Mouse (Mus musculus): ENCODE measurements around the gene Dhx29. TPM values are rescaled to one million over a fixed set of nuclear protein-coding genes. Genes with fewer than 3 reads are reported as not detected.

The Dhx29 gene
- 10 to 100 TPM; 31.7 to 33.1 TPM for total RNA-seq (2021)

DNA sequence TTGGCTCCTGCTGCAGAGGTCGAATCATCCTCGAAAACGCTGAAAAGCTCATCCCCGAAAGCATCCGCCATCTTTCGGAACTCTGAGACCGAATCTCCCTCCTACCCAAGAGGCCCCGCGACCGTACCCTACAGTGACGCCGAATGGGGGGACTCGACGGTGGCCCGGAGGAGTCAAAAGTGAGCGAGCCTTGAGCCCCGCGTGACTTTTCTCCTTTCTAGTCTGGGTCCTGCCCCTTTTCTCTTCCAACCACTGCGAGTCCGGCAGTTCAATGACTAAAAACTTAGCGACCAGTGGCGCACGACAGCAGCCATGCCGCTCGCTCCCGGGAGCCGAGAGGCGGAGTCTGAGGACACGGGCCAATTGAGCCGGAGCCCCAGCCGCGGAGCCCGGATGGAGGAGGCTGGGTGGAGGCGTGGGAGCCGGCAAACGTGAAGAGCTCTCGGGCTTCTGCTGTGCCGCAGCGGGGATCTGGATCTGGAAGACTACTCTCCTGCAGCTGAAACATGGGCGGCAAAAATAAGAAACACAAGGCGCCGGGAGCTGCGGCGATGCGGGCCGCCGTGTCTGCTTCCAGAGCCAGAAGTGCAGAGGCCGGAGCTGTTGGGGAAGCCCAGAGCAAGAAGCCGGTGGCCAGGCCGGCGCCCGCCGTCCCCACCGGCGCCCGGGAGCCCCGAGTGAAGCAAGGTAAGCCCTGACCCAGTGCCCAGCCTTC lies at the start of gene Dhx29, which contains the start of gene Mtrex:
TSS of gene Dhx29 (plus strand) at position 168 of the 715 bp plus-strand sequence.
TSS of gene Mtrex (minus strand) at position 112 of the 715 bp plus-strand sequence.
- intact Hi-C loops (cut with DNase I): no loop called here
- DNase-seq: peak; percentile 99

DNA sequence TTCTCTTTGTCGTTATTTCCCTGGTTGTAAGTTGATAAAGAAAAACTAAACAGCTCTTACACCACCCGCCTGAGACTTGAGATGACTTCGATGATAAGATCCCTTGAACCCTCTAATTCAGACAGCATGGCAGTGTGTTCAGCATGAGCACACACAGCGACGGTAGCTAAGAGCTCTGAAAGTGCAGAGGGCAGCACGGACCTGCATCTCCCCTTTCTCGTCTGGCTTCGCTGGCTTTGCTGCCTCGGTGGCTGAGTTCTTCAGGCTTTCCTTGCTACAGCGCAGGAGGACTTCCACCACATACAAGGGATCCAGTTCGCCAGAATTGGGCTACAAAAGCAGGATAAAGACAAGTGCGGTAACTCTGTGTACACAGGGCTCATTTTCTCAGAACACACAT lies 40.0 kb upstream of the Dhx29 start:
- no peak for DNase-seq

DNA sequence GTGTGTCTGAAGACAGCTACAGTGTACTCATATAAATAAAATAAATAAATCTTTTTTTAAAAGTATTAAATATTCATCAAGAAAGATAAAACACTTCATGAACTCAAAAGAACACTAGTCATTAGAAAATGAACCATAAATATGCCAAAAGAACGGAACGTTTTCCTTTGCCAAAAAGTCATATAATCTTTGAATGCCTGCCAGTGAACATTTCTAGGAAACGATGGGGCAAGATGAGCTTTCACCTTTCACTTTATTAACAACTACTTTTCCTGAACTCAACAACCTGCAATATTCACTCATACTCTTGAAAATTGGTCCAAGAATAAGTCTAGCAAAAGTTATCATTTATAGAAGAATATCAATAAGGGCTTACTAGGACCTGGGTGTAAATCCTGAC lies 25.1 kb upstream of the Dhx29 start:
- DNase-seq: no peak
- intact Hi-C loops (cut with DNase I): no loop called here

More for the DNA sequence above, 40.0 kb upstream of the Dhx29 start:
- intact Hi-C loops (cut with DNase I): no loop called here

DNA sequence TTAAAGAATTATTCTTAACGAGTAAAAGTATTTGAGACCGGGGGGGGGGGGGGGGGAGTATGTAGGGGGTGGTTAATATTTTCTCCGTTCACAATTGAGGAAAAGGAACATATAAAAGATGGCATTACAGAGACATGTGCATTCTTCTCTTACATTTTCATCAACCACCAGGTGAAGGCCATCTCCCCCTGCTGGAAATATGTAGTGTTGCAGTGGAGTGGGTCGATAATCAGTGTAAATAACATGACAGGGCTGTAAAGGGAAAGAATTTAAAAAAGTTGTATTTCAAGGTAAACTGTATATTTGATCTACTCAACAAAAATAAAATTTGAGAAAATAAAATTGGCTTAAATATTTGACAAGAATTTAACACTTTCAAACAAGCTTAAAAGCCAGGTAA lies 17.6 kb upstream of the Dhx29 start:
- intact Hi-C loops (cut with DNase I): loop anchor here (5.0 kb wide), 2 partner anchors 32 to 237 kb away; no protein-coding TSS in a partner anchor
- peak; percentile 33 for DNase-seq

DNA sequence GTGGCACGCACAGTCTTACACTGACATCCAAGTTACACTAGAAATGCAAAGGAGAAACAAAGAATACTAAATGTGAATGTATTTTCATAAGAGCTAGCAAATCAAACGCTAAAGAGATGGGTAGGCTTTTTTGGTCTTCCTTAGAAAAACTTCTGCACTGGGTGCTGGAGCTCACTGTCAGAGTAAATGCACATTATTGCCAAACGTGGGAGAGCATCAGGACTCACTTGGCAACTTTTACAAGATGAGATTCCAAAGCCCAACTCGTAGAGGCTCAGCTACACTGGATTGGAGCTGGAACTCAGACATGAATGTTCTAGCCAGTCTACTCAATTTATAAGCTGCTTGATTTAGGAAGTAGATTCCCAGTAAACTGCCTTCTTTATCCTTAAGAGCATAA lies 16.8 kb upstream of the Dhx29 start:
- intact Hi-C loops (cut with DNase I): loop anchor here (5.0 kb wide), 1 partner anchor 33 kb away; no protein-coding TSS in a partner anchor
- DNase-seq: no peak

DNA sequence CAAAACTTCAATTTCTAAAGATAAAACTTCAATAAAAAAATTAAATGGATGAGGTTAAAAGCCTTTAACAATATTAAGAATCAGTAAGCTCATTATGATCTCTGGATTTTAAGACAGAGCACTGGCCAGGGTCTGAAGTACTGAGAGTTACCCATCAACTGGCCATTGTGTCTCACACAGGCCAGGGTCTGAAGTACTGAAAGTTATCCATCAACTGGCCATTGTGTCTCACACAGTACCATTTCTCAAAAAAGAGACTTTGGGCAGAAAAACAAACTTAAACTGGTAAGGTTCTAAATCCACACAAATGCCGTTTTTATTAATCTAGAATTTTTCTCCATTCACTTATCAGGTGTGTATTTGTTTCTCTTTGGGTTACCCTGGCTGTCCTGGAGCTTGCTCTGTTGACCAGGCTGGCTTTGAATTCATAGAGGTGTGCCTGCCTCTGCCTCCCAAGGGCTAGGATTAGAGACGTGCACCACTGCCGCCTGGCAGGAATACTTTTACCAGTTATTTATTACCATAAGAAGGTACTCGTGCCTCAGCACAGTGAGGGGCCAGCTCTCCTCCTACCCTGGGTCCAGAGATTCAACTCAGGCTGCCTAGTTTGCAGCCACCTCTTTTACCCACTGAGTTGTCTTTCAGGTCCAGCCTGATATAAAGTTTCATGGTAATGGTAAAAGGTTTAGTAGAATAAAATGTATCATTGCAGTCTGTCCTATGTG lies 8.0 kb upstream of the Dhx29 start:
- intact Hi-C loops (cut with DNase I): no loop called here

DNA sequence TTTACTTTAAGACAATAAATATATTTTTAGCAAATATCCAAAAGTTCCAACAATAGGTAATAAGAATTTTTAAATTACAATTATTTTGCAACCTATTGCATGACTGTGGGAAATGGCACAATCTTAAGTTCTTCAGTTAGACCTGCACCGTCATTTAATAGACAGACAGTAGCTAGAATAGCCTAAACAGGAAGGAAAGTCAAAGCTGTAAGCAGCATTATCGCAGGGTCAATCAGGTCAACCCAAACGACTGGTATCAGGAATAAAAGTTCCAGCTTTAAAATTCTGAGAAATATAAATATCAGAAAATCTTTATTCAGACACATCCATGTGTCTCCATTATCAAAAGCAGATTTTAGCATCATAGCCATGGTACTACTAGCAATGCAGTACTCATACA lies 6.3 kb upstream of the Dhx29 start:
- intact Hi-C loops (cut with DNase I): no loop called here
- no peak for DNase-seq

More for the DNA sequence above, 8.0 kb upstream of the Dhx29 start:
- no peak for DNase-seq

DNA sequence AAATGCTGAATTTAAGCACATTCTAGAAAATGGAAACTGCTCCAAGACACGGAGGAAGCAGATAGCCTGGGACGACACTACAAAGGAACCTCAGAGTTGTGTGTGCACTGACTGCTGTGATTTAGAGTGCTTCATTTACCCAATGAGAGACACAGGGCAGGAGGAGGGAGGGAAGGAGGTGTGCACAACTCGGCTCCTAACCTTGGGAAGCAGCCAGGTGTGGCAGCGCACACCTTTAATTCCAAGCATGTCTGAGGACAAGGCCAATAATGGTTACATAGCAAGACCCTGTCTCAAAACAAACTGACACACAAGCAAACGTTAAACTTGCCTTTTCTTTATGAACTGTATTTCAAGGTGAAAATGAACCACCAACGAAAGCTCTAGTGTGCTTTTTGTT lies 2.0 kb upstream of the Dhx29 start:
- intact Hi-C loops (cut with DNase I): no loop called here
- no peak for DNase-seq

DNA sequence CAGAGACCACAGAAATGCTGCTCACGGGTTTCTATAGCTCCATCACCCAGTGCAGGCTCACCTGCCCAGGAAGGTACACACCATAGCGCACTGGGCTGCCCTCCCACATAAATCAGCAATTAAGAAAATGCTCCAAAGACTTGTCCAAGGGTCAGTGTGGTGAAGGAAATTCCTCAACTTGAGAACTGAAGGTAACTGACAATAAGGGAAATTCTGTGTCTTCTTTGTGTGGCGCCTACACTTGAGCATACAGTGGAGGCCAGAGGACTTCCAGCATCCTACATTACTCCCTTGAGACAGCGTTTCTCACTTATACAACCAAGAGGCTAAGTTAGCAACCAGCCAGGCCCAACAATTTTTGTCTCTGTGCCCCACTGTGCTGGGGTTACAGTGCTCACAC lies 1.3 kb upstream of the Dhx29 start:
- no peak for DNase-seq
- intact Hi-C loops (cut with DNase I): no loop called here

DNA sequence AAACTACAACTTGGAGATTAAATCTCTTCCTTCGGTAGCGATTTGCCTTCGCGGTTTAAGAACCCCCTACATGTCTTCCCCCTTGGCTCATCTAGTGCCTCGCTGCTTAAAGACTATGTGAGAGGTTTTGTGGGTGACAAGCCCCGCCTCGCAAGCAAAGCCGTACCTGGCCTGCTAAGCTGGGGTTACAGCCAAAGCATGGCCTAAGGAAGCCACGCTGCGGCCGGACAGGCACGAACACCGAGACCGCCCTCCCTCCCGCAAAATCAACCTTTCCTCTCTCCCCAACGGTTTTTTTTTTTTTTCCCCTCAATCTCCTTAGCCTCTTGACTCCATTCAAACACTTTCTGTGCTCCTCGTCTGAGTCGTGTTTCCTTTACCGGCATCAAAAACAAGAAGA lies 458 bp upstream of the Dhx29 start:
- intact Hi-C loops (cut with DNase I): no loop called here
- peak; percentile 14 for DNase-seq

DNA sequence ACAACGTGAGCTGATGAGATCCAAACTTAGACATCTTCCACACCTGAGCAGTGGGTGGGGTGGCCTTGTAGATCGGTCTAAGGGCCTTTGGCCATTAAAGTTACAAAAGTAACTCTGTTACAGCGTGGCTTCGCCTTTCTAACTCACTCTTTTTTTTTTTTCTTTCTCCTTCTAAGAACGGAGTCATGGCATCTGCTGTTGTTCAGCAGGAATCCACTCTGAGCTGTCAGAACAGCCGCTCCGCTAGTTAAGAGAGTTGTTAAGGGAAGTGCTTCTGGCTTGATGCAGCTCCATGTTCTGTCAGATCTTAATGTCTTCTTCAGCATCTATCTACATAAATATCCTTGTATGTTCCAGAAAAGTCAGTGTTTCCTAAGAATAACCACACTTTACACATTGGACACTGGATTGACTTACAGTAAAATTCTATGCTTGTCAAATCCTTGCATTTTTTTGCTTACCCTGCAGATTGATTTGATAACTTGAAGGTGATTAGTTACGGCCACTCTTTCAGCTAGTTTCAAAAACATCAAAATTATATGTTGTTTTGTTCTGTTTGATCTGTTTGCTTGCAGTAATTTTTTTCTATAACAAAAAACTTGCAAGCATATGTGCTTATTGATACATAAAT lies 899 bp downstream of the Dhx29 start:
- no peak for DNase-seq
- intact Hi-C loops (cut with DNase I): no loop called here

DNA sequence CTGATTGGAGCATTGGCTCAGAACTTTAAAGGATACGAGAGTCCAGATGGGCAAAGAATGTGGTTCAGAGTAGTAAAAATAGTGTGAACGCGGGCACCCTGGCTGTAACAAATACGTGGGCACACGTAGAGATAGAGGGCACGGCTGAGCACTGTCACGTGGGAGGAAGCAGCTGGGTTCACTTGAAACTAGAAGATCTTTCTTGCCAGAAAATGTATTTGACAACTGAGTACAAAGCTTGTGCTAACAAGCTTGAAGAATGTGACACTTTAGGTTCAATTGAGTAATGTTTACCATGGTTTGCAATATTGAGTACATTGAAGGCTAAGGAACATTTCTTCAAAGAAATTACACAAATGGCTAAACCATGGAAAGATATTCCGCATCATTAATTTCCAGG lies 10.9 kb downstream of the Dhx29 start:
- no peak for DNase-seq

DNA sequence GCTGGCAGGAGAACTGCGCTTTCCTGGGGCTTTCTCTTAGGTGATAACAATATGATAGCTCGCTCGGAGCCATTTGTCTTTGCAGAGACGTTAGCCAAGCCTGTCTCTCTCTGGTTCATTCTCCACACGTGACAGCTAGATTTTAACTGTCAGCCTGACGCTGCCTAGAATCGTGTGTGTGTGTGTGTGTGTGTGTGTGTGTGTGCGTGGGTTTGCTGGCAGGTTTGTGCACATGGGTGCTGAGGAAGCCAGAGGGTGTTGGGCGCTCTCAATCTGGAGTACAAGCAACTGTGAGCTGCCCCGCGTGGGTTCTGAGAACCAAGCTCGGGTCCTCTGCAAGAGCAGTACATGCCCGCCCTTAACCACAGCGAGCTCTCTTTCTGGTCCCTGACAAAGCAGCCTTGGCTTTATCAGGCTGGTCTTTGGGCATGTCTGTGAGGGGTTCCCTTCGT lies 14.7 kb downstream of the Dhx29 start:
- no peak for DNase-seq
- intact Hi-C loops (cut with DNase I): no loop called here

More for the DNA sequence above, 10.9 kb downstream of the Dhx29 start:
- intact Hi-C loops (cut with DNase I): no loop called here

DNA sequence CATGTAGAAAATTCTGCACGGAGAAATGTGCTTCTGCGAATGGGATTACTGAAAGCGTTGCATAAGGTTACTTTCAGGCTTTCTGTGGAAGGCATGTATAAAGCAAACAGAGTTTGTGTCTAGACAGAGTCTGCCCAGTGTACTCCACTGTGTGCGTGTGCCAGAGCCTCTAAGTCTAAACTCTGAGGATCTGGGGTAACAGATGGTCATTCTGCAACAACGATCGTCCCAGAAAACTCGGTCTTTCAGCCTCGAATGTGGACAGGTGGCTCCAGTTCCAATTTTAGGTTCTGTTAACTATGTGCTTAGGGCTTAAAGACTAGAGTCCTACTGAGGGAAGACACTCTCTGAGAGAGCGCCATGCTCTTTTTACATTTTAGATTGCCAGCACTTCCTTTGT lies 18.1 kb downstream of the Dhx29 start:
- no peak for DNase-seq

DNA sequence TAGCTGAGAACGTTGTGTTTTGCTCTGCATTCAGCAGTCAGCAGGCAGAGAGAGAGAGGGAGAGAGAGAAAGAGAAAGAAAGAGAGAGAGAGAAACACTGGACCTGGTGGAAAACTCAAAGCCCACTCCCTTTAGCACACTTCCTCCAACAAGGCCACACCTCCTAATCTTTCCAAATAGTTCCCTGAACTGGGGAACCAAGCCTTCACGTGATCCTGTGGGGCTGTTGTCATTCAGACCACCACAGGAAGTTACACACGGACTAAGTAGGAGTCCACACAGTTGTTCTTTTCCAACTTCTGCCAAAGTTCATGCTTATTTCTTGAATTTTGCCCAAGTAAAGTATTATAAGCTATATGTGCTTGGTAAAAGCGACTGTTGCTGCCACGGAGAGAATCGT lies 18.6 kb downstream of the Dhx29 start:
- no peak for DNase-seq
- intact Hi-C loops (cut with DNase I): no loop called here

More for the DNA sequence above, 18.1 kb downstream of the Dhx29 start:
- intact Hi-C loops (cut with DNase I): no loop called here

DNA sequence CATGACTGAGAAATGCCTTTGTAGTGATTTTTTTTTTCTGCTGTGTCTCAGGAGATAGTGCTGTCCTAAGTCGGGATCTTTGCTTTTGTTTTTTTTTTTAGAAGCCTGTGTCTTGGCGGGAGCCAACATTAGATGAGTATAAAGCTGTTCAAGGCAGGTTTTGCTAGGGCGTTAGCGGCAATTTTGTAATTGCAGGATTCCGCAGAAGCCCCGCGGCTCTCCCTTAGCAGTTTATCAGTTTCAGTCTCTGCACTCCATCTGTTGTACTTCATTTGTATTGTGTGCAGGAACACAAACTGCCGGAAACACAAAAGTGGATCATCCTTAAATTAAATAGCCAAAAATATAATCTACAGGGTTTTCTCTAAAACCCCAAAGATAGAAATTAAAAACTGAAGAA lies 26.8 kb downstream of the Dhx29 start:
- DNase-seq: no peak
- intact Hi-C loops (cut with DNase I): loop anchor here (10.0 kb wide), 1 partner anchor 59 kb away; no protein-coding TSS in a partner anchor

DNA sequence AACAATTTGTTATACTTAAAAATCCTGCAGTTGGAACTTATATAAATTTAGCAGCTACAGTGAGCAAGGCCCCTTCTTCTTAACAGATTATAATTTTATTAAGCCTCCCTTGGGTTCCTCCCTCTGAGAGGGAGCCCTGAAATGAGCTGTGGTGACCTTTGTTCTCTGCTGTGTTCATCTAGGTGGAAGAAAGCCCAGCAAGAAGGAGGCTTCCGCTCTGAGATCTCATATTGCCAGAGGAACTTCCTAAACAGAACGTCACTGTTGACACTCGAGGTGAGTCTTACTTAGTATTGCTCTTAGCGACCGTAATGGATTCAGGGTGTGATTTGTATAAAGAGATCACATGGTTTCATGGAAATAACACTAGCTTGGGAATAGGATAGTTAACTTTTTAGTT lies 35.8 kb downstream of the Dhx29 start:
- no peak for DNase-seq
- intact Hi-C loops (cut with DNase I): no loop called here

DNA sequence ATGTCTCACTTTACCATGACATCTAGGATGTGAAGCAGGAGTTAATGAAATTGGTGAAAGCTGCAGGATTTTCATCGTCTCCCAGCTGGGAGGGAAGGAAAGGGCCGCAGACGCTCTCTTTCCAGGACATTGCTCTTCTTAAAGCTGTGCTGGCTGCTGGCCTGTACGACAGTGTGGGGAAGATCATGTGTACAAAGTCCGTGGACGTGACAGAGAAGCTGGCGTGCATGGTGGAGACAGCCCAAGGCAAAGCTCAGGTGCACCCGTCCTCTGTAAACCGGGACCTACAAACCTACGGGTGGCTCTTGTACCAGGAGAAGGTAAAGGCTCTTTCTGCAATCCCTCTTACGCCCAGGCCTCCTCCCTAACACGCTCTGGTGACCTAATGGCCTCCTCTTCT lies 37.2 kb downstream of the Dhx29 start:
- intact Hi-C loops (cut with DNase I): no loop called here
- no peak for DNase-seq

DNA sequence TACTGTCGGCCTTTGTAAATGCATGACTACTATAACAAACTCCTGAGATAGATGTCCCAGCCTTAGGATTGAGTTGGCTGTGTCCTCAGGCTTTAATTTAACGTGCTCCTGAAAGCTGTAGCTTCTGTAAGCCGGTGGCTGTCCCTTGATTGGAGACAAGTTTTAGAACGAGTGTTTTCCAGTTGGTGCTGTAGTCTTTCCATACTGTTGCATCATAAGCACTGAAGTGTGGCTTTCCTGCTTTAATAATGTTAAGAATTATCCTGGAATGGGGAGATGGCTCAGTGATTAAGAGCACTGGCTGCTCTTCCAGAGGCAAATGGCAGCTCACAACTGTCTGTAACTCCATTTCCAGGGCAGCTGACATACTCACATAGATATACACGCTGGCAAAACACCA lies 40.0 kb downstream of the Dhx29 start:
- intact Hi-C loops (cut with DNase I): no loop called here
- no peak for DNase-seq

DNA sequence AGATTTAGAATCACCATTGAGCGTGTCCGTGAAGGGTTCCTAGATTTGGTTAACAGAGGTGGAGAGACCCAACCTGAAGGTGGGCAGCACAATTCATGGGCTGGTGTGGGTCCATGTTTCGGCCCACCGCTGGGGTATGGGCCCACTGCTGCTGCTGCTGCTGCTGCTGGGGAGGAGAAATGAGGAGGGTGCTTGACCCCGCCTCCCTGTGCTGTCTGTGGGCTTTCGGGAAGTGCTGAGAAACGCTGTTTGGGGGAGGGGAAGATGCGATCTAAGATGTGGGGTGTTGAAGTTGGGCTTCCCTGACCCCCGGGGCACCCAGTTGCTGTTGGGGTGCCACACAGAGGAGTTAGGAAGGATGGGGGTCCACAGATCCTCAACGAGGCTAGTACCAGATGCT lies 49.5 kb downstream of the Dhx29 start:
- intact Hi-C loops (cut with DNase I): no loop called here
- no peak for DNase-seq
